15 mouse cellular contexts compared by ENCODE assay signal in the genomic region with DNA sequence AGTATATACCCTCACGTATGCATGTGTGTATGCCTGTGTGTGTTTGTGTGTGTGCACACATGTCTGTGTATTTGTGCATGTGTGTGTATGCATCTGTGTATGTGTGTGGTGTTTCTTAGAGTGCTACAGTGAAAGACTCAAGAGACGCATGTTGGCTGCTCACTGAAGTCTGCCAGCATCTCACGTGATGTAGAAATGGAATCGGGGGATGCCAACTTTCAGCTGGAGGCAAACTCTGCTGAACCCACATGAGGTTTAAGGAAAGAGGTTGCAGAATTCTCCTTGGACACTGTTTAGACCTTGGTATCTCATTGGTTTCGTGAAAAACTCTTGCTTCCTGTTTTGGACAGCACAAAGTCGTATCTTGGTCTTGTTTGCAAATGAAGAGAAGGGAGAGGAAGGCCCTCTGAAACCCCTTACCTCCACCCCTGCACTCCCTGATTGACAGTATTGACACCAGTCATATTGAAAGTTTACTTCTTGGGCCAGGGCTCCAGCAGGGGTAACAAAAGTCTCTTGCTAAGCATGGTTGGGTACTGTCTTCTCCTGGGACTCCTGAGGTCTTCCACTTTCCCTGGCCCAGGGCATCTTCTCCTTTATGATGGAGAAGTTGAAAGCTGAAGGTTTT. TPM values are rescaled to one million over a fixed set of nuclear protein-coding genes. Genes with fewer than 3 reads are reported as not detected.
DNase-seq lines count a peak whose midpoint lies in the region; ATAC-seq and TF ChIP-seq lines count a peak whose summit lies in the region.
"Had no signal": no experiment of that assay in that cellular context is flagged by ENCODE, and none has a peak within 500 bp of the region (broad histone marks: within the 10 kb centered on the region; RNA-seq: fewer than 3 reads in every experiment).

No protein-coding gene starts in this region.

- no peak overlapping the region for H3K4me3 ChIP-seq in heart, embryonic 16.5 days (ENCODE audit: low read length)
- no peak overlapping the region for H3K4me3 ChIP-seq in forebrain, embryonic 14.5 days (ENCODE audit: low read depth, low read length)
- no peak overlapping the region for H3K4me3 ChIP-seq in hindbrain, postnatal 0 days (ENCODE audit: low read length)
- H3K4me3 ChIP-seq in embryonic facial prominence, embryonic 10.5 days, result no peak overlapping the region
- H3K4me3 ChIP-seq: myocyte had no signal

- no peak for DNase-seq in heart, adult 18-20 months
- no peak for DNase-seq in forebrain, embryonic 14.5 days (ENCODE audit: low spot score)
- DNase-seq in hindbrain, postnatal 0 days (ENCODE audit: low spot score), result no peak
- peak; percentile 54 for DNase-seq in naive thymus-derived CD4-positive, alpha-beta T cell, adult 2 months (ENCODE audit: low read depth)
- DNase-seq in right cerebral cortex, adult 2 months (ENCODE audit: low spot score in 2 of 2), result no peak
- no peak for DNase-seq in embryonic facial prominence, embryonic 10.5 days (ENCODE audit: low spot score)
- DNase-seq in layer of hippocampus, adult 11-12 months (ENCODE audit: low spot score), result no peak
- DNase-seq: cerebellum, adult 18-20 months; gastrocnemius, postnatal 36 days; kidney, adult 18-20 months; left cerebral cortex, postnatal 4 days; lung, postnatal 36 days had no signal

- no peaks in the 10 kb centered on the region for H3K9me3 ChIP-seq in heart, embryonic 16.5 days (replicated peaks; ENCODE audit: control insufficient read depth, low read length)
- no peaks in the 10 kb centered on the region for H3K9me3 ChIP-seq in forebrain, embryonic 14.5 days (replicated peaks; ENCODE audit: control insufficient read depth, low read length)
- H3K9me3 ChIP-seq in hindbrain, postnatal 0 days (ENCODE audit: low read length), result no peaks in the 10 kb centered on the region
- H3K9me3 ChIP-seq in embryonic facial prominence, embryonic 10.5 days, result no peaks in the 10 kb centered on the region

- H3K9ac ChIP-seq in heart, embryonic 16.5 days (ENCODE audit: low read length), result no peak overlapping the region
- no peak overlapping the region for H3K9ac ChIP-seq in forebrain, embryonic 14.5 days (ENCODE audit: low read length)
- no peak overlapping the region for H3K9ac ChIP-seq in hindbrain, postnatal 0 days (replicated peaks; ENCODE audit: low read length)
- H3K9ac ChIP-seq: liver, embryonic 14.5 days had no signal

- H3K27ac ChIP-seq in heart, embryonic 16.5 days (ENCODE audit: low read length), result peak overlapping the region; percentile 4; the same call in 1 of the 2 replicates
- H3K27ac ChIP-seq in forebrain, embryonic 14.5 days (ENCODE audit: low read depth, low read length), result peak overlapping the region; percentile 77
- peak overlapping the region; percentile 65; the same call in 1 of the 2 replicates for H3K27ac ChIP-seq in hindbrain, postnatal 0 days
- H3K27ac ChIP-seq in embryonic facial prominence, embryonic 10.5 days (replicated peaks), result no peak overlapping the region
- H3K27ac ChIP-seq: liver, embryonic 14.5 days had no signal

- ATAC-seq in heart, embryonic 16.5 days (replicated peaks; ENCODE audit: extremely low read depth, insufficient read depth, low FRiP score), result no peak
- ATAC-seq in forebrain, embryonic 14.5 days, result no peak
- ATAC-seq in hindbrain, postnatal 0 days, result no peak

- H3K27me3 ChIP-seq in heart, embryonic 16.5 days (ENCODE audit: control insufficient read depth, insufficient read depth, low read length), result peaks cover 4% of the 10 kb centered on the region; the same call in 1 of the 2 replicates
- H3K27me3 ChIP-seq in forebrain, embryonic 14.5 days (replicated peaks; ENCODE audit: control insufficient read depth, insufficient read depth, low read length), result no peaks in the 10 kb centered on the region
- no peaks in the 10 kb centered on the region for H3K27me3 ChIP-seq in hindbrain, postnatal 0 days (ENCODE audit: insufficient read depth, low read length)
- peaks cover 13% of the 10 kb centered on the region; the same call in 1 of the 2 replicates for H3K27me3 ChIP-seq in embryonic facial prominence, embryonic 10.5 days (replicated peaks; ENCODE audit: low read depth, poor library complexity, severe bottlenecking)

- TF ChIP-seq CTCF in hindbrain, postnatal 0 days (IDR thresholded peaks at IDR 0.05; ENCODE audit: low read depth), result no peak

- H3K36me3 ChIP-seq in heart, embryonic 16.5 days (ENCODE audit: control insufficient read depth, insufficient read depth), result no peaks in the 10 kb centered on the region
- H3K36me3 ChIP-seq in forebrain, embryonic 14.5 days (ENCODE audit: control insufficient read depth, insufficient read depth, low read length), result no peaks in the 10 kb centered on the region
- H3K36me3 ChIP-seq in hindbrain, postnatal 0 days (ENCODE audit: insufficient read depth, low read length), result no peaks in the 10 kb centered on the region
- no peaks in the 10 kb centered on the region for H3K36me3 ChIP-seq in embryonic facial prominence, embryonic 10.5 days (replicated peaks)

- WGBS in heart, embryonic 16.5 days, result 79% methylated on average over 6 of the region's 6 CpGs
- 90% methylated on average over 6 of the region's 6 CpGs for WGBS in forebrain, embryonic 14.5 days
- 68% methylated on average over 6 of the region's 6 CpGs for WGBS in hindbrain, postnatal 0 days
- 90% methylated on average over 6 of the region's 6 CpGs for WGBS in embryonic facial prominence, embryonic 10.5 days

- no peaks in the 10 kb centered on the region for H3K4me1 ChIP-seq in heart, embryonic 16.5 days (ENCODE audit: control insufficient read depth, insufficient read depth, low read length)
- H3K4me1 ChIP-seq in forebrain, embryonic 14.5 days (ENCODE audit: control insufficient read depth, insufficient read depth, low read length), result peaks cover 13% of the 10 kb centered on the region
- H3K4me1 ChIP-seq in hindbrain, postnatal 0 days (ENCODE audit: insufficient read depth, low read length), result peaks cover 5% of the 10 kb centered on the region
- peaks cover 13% of the 10 kb centered on the region for H3K4me1 ChIP-seq in embryonic facial prominence, embryonic 10.5 days

- H3K4me2 ChIP-seq in heart, embryonic 16.5 days (ENCODE audit: low read depth, low read length), result no peak overlapping the region
- no peak overlapping the region for H3K4me2 ChIP-seq in forebrain, embryonic 14.5 days (ENCODE audit: low read length)
- H3K4me2 ChIP-seq in hindbrain, postnatal 0 days (ENCODE audit: low read depth, low read length), result no peak overlapping the region

RNA-seq across cellular contexts. Expression of a gene that starts 8.6 kb away (rescaled TPM):
- 9.3 and 27.8 TPM in 2 replicates for polyA plus RNA-seq in heart, embryonic 16.5 days (2015; fragmentation: Nextera tagmentation; extraction: Ambion mirVana)
- 1 to 10 TPM in 1 of 2 experiments, not detected in 1; 2.3 TPM for total RNA-seq in heart, adult 18-20 months (2021)
- polyA plus RNA-seq in forebrain, embryonic 14.5 days (2014; fragmentation: Nextera tagmentation; extraction: Ambion mirVana), result 2.4 and 2.8 TPM in 2 replicates
- 0.83 and 2.5 TPM in 2 replicates for total RNA-seq in hindbrain, postnatal 0 days (2014; rRNA removed)
- polyA plus RNA-seq in hindbrain, postnatal 0 days (2015; fragmentation: Nextera tagmentation; extraction: Ambion mirVana), result 5.7 and 7.4 TPM in 2 replicates
- polyA plus RNA-seq in embryonic facial prominence, embryonic 10.5 days (2016; fragmentation: Nextera tagmentation; extraction: Ambion mirVana), result 0.19 and 0.46 TPM in 2 replicates
